Mouse (Mus musculus) adipose tissue, adult 10 weeks (tissue): ENCODE data around the gene Brwd3. TPM values are rescaled to one million over a fixed set of nuclear protein-coding genes. Genes with fewer than 3 reads are reported as not detected.

Source experiments
- polyA plus RNA-seq: library from polyadenylated mRNA; stranded (reverse); fragments of 350-450 nt; fragmentation: Illumina TruSeq; extraction: RNeasy Lipid Tissue Mini Kit (QIAGEN cat#74804); gene quantifications from one replicate; pipeline ENCODE4 v1.2.3, GENCODE M21; 2014; ENCODE audit warnings: low read depth, low replicate concordance

Brwd3 gene
- polyA plus RNA-seq, result 2.0 TPM

DNA sequence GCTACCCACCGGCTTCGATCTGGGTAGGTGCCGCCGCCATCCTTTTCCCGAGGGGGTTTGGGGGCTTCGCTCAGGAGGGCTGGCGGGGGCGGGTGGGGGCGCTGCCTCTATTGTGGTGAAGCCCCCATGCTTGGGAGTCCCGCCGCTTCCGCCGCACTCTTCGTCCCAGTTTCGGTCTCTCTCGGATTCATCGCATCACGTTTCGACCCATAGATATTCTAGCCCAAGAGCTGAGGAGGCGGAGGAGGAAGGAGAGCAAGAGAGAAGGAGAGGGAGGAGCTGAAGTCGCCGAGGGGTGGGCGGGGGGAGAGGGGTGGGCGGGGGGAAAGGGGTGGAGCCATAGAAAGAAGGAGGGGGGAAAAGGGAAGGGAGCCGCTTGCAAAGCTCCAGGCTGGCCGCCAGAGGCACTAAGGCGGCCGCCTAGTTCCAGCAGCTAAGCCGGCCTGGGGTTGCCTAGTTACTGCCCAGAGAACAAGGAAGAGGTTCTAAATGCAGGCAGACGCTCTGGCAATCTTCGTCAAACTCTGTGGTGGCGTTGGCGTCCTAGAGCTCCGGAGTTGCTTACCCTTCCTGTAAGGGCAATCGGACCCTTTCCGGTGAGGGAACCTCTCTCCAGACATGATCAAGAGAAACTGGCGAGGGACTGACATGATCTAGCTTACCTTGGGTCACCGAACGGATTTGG lies at the start of gene Brwd3:
Gene Brwd3 (minus strand): TSS at position 283 of the 685 bp plus-strand sequence.

Other genes starting within 250 kb of the Brwd3 start
- gene Gm379, start 169.5 kb downstream of the Brwd3 start, polyA plus RNA-seq, result not detected
- 28.2 TPM for gene Hmgn5, start 179.0 kb upstream of the Brwd3 start, polyA plus RNA-seq